Mouse (Mus musculus): Measurements from ENCODE around the gene Lrrc8b.

Lrrc8b gene

DNA sequence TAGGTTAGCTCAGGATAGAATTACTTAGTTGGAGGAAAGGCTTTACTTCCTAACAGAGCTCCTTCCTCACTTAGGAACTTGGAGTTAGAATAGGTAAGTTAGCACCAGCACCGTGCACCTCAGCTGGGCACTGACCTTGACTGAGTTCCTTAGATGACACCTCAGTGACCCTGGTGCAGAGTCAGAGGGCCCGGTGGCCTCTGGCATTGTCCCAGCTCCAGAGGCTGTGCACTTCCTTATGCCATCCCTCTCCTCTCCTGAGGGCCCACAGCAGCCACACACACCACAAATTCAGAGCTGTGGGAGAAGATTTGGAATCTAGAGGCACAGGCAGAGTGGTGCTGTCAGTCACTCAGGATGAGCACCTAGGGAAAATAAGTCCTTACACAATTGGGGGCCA, 68.1 kb downstream of the Lrrc8b start:
- DNase-seq (ENCODE audit: low spot score in 2 of 2), result no peak

DNA sequence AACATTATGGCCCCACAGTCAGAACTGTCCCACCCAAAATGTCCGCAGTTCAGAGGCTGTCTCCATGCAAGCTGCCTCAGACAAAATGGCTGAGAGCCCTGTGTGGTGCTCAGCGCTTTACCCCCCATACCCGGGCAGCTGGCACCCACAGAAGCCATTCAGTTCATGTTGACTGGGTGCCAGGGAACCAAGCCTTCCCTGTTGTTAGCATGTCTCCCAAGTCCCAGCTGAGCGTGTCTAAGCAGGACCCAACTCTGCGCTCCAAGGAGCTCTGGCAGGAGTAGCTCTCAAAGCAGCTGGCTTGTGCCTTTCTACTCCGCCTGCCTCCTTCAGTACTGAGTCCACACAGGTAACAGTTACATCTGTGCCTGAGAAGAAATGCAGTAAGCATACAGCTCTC, 68.7 kb downstream of the Lrrc8b start:
- no peak for DNase-seq (ENCODE audit: low spot score in 2 of 2)

DNA sequence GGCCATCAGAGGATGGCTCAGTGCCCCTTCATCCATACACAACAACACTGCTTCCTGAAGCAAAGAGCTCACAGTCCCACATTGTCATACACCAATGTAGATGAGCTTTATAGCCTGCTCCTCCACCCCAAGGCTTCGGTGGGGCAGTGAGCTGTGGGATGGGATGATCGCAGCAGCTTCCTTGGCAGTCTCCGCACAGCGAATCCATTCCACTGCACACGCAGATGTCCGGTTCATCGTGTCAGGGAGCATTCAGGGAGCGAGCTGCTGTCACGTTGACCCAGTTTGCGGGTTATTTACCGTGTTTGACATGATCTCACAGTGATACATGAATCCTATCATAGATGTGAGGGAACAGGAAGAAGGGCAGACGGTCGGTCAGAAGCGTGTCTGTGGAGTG, 69.3 kb downstream of the Lrrc8b start:
- no peak for DNase-seq (ENCODE audit: low spot score in 2 of 2)

DNA sequence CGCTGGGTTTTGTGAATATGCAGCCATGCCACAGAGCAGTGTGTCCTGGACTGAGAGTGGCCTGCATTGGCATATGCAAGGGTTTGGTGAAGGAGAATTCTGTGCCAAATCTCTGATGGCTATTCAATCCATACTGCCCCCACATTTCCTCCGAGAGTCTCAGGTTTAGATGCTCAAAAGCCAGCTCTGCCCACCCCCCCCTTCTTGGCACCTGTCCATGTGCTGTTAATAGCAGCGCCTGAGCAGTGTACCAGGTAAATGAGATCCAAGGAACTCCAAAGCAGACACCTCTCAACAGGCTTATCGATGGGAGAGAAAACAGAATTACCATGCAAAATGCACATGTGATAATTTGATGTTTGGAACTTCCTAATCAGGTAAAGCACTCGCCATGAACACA, 74.6 kb downstream of the Lrrc8b start:
- DNase-seq (ENCODE audit: low spot score in 2 of 2), result no peak

DNA sequence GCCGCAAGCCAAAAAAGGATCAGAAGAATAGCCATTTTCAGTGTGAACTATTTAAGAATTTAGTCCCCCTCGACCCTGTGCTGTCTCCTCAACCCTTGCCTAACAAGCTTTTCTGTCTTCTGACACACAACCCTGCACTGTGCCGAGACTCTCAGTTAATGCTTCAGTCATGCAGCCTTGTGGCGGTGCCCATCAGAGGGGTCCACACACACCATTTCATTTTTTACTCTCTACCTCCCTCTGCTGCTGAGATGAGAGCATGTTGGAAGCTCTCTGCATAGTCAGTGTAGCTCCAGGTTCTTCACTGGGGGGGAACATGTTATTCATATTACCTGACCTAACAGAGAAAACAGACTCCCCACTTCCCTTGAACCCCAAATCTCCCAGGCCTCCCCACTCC, 75.8 kb downstream of the Lrrc8b start:
- DNase-seq (ENCODE audit: low spot score in 2 of 2), result no peak

DNA sequence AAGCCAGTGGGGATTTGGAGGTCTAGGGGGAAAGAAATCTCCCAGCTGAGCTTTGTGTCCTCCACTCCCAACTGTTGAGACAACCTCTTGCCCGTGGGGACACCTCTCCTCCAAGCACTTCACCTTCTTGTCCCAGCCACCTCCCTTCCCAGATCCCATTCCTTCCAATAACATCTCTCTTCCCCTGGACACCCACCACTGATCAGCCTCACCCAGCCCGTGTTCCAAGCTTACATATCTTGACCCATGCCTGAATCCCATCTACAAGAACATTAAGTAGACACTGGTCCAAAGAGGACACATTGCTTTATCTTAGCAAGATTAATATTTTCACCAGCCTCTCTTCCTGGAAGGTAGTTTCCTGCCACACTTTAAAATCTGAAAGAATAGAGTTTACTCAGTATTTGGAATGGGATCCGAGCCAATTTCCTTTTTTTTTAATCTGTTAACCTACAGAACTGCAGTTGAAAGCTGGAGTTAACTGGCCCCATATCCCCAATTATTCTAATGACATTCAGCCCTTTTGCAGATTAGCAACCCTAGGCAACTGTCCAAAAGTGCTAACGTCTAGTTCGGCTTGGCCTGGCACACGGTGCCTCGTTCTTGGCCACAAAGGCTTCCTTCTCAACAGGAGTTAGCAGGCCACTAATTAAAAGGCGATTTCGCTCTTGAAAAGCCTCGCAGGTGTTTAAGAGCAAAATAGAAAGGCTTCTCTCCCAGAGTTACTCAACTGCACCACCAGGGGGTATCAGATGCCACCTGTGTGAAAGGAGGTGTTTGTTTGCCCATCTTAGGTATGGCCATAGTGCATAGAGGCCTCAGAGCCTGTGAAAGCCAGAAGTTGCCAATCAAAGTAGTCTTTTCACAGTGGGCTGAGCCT, 77.0 kb downstream of the Lrrc8b start:
- DNase-seq (ENCODE audit: low spot score in 2 of 2), result peak in 1 of 2 experiments; percentile 23

DNA sequence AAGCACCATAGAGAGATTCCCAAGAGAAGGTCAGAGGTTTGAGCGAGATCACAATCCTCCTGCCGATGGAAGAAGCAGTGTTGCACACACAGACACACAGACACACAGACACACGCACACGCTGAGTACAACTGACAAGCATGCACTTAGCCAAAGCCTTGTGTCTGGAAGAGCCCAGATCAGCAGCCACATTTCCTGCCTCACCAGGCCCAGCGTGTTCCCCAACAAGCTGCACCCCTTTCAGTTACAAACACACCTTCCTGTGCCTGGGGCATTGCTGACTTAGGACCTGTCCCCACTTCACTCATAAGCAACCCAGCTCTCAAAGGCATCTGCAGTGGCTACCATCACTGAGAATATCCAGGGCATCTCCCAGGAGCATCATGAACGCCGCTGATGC, 77.8 kb downstream of the Lrrc8b start:
- DNase-seq (ENCODE audit: low spot score in 2 of 2), result no peak

DNA sequence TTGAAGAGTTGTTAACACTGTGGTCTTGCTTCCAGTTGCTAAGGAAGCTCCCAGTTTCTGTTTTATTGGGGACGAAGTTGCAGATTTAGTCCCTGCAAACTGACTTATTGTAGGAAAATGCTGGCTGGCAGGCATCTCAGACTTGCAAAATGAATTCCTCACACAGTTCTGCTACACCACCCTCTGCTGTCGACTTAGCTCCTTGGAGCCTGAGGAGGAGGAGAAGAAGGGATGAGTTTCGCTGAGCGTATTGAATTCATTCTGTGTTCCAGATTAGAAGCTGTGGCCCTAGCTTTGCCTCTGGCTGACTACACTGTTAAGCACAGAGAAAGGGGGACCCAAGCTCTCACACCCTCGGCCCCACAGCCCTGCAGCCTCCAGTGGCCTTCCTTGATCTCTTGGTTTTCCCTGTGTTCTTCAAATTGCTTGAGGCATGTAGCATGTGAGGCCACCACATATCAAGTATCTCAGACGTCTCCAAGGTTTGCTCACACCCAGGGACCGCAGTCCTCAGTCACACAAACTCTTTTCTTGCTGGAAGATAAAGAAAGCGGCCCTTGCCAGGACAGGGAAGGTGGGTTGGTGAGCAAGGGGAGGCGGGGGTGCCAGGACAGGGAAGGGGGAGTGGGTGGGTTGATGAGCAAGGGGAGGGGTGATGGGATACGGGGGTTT, 78.8 kb downstream of the Lrrc8b start:
- no peak for DNase-seq (ENCODE audit: low spot score in 2 of 2)

DNA sequence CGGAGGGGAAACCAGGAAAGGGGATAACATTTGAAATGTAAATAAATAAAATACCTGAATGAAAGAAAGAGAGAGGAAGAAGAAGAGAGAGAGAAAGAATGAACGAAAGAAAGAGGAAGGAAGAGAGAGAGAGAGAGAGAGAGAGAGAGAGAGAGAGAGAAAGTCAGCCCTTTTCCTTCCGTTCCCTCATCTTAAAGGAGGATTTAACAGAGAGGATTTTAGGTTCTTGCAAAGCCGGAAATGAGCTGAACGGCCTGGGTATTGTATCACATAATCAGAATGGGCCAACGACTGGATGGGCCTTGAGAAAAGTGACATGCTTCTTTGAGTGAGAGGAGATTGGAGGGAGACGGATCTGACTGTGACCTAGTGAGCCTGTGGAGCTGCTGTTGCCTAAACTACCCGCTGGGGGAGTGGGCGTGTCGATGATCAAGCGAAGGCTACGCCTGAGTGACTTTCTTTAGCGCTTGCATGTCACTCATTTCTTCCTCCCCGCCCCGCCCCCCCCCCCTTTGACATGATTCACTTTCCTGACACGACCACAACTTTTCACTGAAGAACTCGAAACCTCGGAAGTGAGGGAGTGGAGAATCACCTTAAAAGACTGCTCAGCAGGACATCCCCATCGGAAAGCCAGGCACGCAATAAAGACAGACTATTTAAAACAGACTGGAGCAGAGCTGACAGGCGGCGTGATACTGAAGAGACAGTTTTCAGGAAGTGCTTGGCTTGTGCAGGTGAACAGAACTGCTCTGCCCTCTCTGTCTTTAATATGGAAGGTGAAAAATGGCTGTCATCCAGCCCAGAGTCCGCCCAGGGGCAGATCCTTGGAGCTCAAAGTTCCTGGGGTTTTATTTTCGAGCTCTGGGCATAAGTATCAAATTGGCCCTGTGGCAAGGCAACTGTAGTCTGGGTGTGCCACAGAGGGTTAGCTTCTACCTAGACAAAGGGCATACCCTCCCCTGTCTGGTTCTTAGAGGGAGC, 79.6 kb downstream of the Lrrc8b start:
- DNase-seq (ENCODE audit: low spot score in 2 of 2), result peak; percentile 74 to 82

DNA sequence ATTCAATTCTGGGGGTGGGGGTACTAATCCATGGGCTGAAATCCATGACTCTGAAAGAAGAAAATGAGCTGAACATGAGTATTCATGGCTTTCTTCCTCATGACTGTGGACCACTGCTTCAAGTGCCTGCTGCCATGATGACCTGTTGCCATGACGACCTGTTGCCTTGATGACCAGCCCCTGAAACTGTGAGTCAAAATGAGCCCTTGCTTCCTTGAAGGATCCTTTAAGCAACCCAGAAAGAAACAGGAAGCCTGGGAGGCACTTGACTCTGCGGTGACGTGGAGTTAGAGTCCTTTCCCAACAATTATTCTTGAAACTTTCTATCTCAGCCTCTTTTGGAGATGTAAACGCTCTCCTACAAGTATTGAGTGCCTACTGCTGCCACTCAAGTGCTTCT, 80.6 kb downstream of the Lrrc8b start:
- no peak for DNase-seq (ENCODE audit: low spot score in 2 of 2)

DNA sequence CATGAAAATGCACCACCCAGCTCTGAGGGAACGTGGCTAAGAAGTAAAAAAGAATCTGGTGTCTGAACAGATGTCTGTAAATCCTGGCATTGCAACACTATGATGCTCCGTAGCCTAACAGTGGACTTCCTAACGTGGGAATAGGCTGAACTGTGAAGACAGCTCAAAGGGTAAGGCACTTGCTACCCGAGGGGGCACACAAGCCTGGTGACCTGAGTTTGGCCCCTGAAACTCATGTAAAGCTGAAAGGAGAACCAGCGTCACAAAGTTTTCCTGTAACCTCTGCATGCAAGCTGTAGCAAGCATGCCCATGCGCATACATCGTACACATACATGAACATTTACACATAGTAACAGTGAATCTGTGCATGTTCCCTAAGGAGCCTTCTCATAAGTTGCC, 81.0 kb downstream of the Lrrc8b start:
- no peak for DNase-seq (ENCODE audit: low spot score in 2 of 2)

DNA sequence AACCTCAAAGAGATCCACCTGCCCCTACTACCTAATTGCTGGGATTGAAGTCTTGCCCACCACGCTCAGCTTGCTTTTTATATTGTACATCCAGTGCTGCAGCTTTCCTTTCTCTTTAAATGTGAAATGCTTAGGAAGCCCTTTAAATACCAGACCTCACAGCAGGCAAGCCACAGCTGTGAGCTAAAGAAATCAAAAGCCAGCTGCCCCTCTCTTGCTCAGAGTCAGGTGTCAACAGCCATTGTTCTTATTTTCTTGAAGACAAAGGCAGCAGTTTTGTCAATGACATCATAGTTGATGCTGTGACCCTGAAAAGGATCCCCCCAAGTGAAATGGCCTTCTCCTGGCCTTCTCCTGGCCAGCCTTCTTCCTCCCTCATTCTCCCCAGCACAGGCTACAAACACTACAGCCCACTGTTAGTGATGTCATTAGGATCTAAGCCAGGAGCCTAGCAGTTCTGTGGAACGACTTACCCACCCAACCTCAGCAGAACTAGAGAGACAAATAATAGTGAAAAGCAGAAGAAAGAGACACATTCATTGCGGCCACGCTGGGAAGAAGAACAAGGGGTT, 82.9 kb downstream of the Lrrc8b start:
- DNase-seq (ENCODE audit: low spot score in 2 of 2), result no peak

DNA sequence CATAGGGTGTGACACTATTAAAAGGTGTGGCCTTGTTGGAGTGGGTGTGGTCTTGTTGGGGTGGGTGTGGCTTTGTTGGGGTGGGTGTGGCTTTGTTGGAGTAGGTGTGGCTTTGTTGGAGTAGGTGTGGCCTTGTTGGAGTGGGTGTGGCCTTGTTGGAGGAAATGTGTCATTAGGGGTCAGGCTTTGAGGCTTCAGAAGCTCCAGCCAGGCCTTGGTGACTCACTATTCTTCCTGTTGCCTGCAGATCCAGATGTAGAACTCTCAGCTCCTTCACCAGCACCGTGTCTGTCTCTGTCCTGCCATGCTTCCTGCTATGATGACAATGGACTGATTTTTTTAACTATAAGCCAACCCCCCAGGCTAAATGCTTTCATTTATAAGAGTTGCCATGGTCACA, 83.8 kb downstream of the Lrrc8b start:
- DNase-seq (ENCODE audit: low spot score in 2 of 2), result no peak

DNA sequence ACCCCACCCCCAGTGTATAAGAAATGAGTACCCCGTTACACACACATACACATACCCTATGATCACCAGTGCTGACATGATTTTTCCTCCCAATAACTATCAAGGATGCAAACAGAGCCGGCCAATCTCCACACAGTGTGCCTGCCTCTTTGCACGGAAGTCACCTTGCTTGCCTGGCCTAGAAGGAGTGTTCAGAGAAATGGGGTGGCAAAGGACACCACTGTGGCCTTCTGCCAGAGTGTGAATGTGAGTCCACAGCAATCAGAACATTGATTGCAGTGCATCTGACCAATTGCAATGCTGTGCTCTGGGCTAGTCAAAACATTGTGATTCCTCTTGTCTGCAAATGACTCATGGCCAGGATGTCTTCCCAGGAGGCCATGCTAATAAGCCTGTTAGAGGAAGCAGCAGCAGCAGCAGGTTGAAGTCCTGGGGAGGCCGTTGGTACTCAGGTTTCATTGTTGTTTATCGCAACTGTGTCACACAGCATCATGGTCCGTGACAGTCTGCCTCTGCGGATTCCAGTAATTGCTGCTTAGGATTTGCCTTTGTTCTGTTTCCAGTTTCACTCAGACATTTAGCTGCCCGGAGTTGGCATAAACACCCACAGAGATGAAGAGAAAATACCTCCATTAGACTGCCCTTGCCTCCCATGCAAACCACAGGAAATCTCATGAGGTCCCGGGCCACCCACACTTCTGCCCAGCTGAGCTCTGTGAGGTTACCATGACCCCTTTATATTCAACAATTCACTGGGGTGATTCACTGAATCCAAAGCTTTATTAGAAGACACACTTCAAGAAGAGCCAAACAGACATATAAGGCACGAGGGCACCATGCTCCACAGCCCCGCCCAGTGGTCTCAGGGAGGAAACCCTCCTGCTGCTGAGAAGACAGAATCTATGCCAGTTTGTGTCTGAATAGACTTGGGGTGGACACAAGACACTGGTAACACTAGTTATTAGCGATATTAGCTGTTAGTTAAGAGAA, 84.9 kb downstream of the Lrrc8b start:
- DNase-seq (ENCODE audit: low spot score in 2 of 2), result no peak

DNA sequence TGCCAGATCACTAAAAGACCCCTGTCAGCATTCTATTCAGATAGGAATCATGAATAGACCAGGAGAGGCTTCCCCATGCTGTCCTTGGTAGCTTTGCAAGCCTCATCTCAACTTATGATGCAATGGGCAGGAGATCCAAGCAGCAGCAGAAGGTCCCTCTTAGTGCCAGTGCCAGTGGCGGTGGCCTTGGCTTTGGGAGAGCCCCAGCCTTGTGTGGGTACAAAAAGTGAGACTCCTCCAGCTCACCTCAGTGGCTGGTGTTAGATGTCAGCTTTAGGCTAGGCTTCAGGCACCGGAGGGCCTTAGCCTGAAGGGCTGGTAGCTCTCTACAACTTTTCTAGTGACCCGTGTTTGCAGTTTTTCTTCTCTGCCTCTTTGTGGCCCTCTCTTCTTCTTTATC, 85.6 kb downstream of the Lrrc8b start:
- no peak for DNase-seq (ENCODE audit: low spot score in 2 of 2)

DNA sequence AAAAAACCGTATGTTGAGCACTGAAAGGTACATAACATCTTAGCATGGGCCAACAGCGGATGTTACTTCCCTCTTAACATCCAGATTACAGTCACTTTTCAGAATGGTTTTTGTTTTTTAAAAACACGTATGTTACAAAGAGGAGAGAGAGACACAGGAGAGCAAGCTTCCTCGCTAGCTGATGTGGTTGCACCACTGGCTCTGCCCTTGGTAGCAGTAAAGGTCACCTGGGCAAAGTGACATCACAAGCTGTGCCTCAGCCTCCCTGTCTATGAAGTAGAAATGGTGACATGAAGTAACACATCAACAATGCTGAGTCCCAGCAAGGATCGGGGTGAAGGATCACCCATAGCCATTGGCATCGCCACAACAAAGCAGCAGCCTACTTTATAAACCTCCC, 93.2 kb downstream of the Lrrc8b start:
- no peak for DNase-seq (ENCODE audit: low spot score in 2 of 2)

DNA sequence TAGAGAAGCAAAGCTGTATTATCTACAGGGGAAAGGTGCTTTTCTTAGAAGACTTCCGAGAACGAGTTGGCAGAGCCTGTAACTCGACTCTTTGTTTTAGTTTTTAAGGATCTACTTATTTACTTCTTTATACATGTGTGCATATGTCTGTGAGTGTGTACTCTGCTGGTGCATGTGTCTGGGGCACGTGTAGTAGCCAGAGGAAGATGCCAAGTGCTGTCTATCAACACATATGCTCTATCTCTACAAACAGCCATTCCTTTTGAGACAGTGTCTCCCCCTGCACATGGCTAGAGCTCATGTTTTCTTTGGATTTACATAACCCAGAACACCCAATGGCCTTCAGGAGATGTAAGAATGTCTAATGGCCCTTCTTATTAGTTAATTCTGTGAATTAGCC, 96.7 kb downstream of the Lrrc8b start:
- no peak for DNase-seq (ENCODE audit: low spot score in 2 of 2)

DNA sequence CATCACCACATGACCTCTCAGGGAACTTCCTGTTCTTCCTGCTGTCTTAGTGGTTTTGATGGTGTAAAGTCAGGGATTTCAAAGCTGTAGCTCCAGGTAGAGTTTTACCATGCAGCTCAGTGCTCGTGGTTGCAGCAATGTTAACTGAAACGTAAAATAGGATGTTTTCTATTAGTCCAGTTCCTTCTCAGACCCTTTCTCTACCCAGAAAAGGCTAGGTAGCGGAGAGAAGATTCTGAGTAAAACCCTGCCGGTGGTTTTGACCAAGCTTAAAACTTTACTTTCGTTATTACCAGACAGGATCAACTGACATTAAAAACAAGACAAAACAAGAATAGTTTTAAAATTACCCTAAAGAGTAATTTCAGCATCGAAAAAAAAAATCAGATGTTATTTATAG, 100.0 kb downstream of the Lrrc8b start:
- DNase-seq (ENCODE audit: low spot score in 2 of 2), result no peak

DNA sequence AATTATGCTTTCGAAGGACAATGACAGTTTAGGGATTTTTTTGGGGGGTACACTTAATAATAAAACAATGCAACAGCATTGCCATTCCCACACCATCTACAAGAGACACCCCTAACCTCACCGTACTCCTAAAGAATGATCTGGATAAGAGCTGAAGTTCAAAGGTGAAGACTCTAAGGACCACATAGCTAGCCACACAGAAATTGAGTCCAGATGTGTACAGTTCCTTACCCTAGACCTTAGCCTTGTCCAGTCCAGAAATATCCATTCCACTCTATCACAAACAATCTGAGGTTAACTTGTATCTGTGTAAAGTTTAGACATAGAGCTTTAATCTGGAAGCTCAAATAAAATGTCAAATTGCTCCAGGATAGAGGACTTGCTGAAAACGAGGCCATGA, 100.7 kb downstream of the Lrrc8b start:
- no peak for DNase-seq (ENCODE audit: low spot score in 2 of 2)

DNA sequence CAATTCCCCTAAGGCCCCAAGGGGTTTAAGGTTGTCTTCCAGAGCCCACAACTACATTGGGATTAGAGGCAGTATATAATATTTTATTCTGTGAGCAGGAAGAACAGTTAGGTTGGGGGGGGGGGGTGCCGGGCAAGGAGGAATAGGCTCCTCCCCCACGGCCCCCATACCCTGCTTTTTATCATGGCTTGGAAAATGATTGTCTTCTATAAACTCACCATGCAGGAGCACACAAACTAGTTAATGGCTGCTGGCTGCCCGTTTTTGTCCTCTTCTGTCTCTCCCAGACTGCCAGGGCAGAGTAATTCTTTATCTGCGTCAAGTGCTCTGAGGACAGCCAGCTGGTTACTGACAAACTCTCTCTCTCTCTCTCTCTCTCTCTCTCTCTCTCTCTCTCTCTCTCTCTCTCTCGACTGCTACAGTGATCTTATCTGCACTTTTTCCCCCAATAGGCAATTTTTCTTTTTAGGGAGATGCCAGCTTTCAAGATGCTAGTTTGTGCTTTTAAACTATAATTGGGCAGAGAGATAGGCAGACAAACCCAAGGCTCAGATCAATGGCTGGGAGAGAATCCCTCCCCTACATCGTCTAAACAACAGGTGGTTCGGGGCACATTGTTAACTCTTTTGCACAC, 102.5 kb downstream of the Lrrc8b start:
- DNase-seq (ENCODE audit: low spot score in 2 of 2), result peak in 1 of 2 experiments; percentile 18
